Mouse (Mus musculus) embryonic facial prominence, embryonic 10.5 days (tissue): Measurements from ENCODE around the gene Rpl13a. TPM values are rescaled to one million over a fixed set of nuclear protein-coding genes. Genes with fewer than 3 reads are reported as not detected.
A peak's percentile ranks its signal among the peaks of the same experiment; 100 is the strongest.

ENCODE experiments used
- DNase-seq: peaks from one replicate; pipeline ENCODE4 v3.0.0-alpha.2; 2017; ENCODE audit warnings: low spot score
- H3K27ac ChIP-seq: fragments of 300-500 bp; sonication (generic); replicated peaks from 2 replicates; pipeline ENCODE4 v1.5.1; 2016; ENCODE audit warnings: mild to moderate bottlenecking
- H3K27me3 ChIP-seq: fragments of 300-500 bp; sonication (generic); replicated peaks from 2 replicates; pipeline ENCODE4 v1.6.1; 2016; ENCODE audit warnings: low read depth, mild to moderate bottlenecking; ENCODE audit not compliant: poor library complexity, severe bottlenecking
- H3K36me3 ChIP-seq: fragments of 300-500 bp; sonication (generic); replicated peaks from 2 replicates; pipeline ENCODE4 v1.6.1; 2016; ENCODE audit warnings: mild to moderate bottlenecking, moderate library complexity
- H3K4me1 ChIP-seq: fragments of 300-500 bp; sonication (generic); 2 replicates; pipeline ENCODE4 v1.6.1; 2016
- H3K4me3 ChIP-seq: fragments of 300-500 bp; sonication (generic); 2 replicates; pipeline ENCODE4 v1.5.1; 2016; ENCODE audit warnings: mild to moderate bottlenecking, moderate library complexity
- H3K9me3 ChIP-seq: fragments of 300-500 bp; sonication (generic); 2 replicates; pipeline ENCODE4 v1.6.1; 2016; ENCODE audit warnings: mild to moderate bottlenecking
- WGBS: fragments of 180-500 bp; shearing (Covaris S2); methylation state at CpG from one replicate; pipeline ENCODE4 v1.1.7; 2016; 5-methylcytosine and 5-hydroxymethylcytosine counted together
- polyA plus RNA-seq: library from polyadenylated mRNA; unstranded; fragments of >200 nt; fragmentation: Nextera tagmentation; extraction: Ambion mirVana; gene quantifications from 2 replicates; pipeline ENCODE4 v1.2.1, GENCODE M21; 2016

Rpl13a gene
- polyA plus RNA-seq, 1 experiment from 2014 or later: 1,273 TPM

GRCm38 (mm10) chr7:45091001-45091990 is 37.3 kb downstream of the Rpl13a start:
- Histone ChIP-seq H3K4me3 (peak overlapping the region; percentile 76), H3K4me1 (peaks cover 48% of the 10 kb centered on the region), H3K36me3 (peaks cover 37% of the 10 kb centered on the region), H3K27ac (peak overlapping the region; percentile 90), H3K27me3 (no peaks in the 10 kb centered on the region), H3K9me3 (no peaks in the 10 kb centered on the region)
- WGBS: 14% methylated on average over 35 of the region's 35 CpGs
- peak; percentile 60 for DNase-seq

DNA sequence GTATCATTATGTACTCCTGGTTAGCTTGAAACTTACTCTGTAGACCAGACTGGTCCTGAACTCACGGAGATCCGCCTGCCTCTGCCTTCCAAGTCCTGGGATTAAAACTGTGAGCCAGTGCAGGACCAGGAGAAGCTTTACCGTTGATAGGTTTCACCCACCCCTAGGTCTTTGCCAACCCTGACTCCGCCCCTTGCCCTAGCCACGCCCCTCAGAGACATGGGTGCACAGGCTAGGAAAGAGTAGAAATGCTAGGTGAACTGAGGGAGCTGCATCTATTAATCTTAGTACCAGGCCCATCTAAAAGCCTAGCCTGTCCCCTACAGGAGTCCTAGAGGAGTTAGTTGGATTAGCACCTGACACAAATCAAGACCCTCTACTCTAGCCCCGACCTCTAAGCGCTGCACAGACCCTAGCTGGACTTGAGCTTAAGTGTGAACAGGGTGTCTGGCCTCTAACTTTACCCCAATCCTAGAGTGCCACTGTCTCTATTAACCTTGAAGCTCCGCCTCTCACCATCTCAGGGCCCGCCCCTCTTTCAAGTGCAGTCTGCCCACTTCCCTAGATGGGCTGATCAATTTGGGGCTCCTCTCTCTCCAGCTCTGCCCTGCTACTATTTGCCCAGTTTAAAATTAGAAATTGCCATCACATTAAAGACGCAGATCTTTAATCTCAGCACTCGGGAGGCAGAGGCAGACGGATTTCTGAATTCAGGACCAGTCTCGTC is 38.1 kb downstream of the Rpl13a start:
- Histone ChIP-seq H3K36me3 (peaks cover 46% of the 10 kb centered on the region), H3K4me3 (peak overlapping the region; percentile 76), H3K9me3 (no peaks in the 10 kb centered on the region), H3K27me3 (no peaks in the 10 kb centered on the region), H3K4me1 (peaks cover 46% of the 10 kb centered on the region), H3K27ac (no peak overlapping the region)
- no peak for DNase-seq
- WGBS: 80% methylated on average over 13 of the region's 13 CpGs

DNA sequence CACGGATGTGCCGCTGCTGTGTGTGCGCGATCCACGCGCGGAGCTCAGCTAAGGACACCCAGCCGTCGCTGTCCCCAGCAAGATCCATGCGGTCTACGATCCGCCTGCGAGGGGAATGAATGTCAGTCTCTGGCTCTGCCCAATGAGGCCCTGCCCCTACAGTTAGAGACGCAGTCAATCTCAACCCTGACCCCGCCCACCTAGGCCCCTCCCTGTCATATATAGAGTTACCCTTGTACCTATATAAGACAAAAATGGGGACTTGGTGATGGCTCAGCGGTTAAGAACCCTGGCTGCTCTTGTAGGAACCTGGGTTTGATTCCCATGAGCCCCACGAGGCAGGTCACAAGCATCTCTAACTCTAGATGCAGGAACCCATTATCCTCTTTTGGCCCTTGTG is 40.0 kb downstream of the Rpl13a start:
- Histone ChIP-seq H3K4me1 (peaks cover 29% of the 10 kb centered on the region), H3K27ac (no peak overlapping the region), H3K27me3 (no peaks in the 10 kb centered on the region), H3K36me3 (peaks cover 63% of the 10 kb centered on the region), H3K4me3 (no peak overlapping the region), H3K9me3 (no peaks in the 10 kb centered on the region)
- WGBS: 92% methylated on average over 17 of the region's 17 CpGs
- no peak for DNase-seq

- DNase-seq: no peak
- Histone ChIP-seq H3K9me3 (no peaks in the 10 kb centered on the region), H3K27ac (no peak overlapping the region), H3K4me1 (peaks cover 20% of the 10 kb centered on the region), H3K27me3 (no peaks in the 10 kb centered on the region), H3K4me3 (no peak overlapping the region), H3K36me3 (peaks cover 82% of the 10 kb centered on the region)
- 77% methylated on average over 4 of the region's 4 CpGs for WGBS
Observed at GRCm38 (mm10) chr7:45086084-45086483, 42.5 kb downstream of the Rpl13a start.

GRCm38 (mm10) chr7:45083300-45083890 is 45.2 kb downstream of the Rpl13a start:
- Histone ChIP-seq H3K4me3 (no peak overlapping the region), H3K27me3 (no peaks in the 10 kb centered on the region), H3K4me1 (peaks cover 11% of the 10 kb centered on the region), H3K27ac (0 out of 2 replicates have a peak overlapping the region, but pooled peaks have one; percentile 10), H3K9me3 (no peaks in the 10 kb centered on the region), H3K36me3 (peaks cover 66% of the 10 kb centered on the region)
- no peak for DNase-seq
- WGBS: 84% methylated on average over 22 of the region's 22 CpGs

DNA sequence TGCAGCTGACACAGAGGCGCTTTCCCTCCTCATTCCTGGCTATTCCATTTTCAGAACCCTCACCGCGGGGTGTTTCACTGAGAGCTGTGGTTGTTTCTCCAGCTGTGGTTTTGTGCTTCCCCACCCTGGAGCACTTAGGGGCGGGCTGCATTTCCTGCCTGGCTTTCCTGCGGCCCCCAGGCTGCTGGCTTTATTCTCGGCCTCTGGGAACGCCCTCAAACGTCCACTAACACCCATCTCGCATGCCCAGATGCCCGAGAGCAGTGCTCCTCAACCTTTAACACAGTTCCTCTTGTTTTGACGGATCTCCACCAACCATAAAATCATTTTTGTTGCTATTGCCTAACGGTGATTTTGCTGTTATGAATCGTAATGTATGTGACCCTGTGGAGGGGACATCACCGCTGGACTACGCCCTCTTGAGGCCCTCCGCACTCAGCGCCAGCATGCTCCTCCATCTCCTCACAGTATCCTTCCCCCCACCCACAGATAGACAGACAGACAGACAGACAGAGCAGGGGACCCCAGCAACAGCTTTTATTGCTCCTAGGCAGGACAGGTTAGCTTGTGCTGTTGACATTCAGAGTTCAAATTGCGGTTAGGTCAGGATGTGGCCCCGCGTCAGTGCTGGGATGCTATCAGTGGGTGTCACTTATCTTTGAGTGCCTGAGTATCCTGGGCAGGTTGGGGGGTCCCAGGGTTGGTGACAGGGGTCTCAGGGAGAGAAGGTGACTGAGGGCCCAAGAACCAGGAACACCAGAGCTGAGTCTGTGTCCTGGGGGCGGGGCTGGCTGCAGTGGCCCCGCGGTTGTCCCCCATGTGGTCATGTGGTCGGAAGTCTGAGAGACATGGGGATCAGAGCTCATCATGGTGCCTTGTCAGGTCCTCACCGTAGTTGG is 45.9 kb downstream of the Rpl13a start:
- WGBS: 74% methylated on average over 25 of the region's 25 CpGs
- no peak for DNase-seq
- Histone ChIP-seq H3K27me3 (no peaks in the 10 kb centered on the region), H3K4me3 (no peak overlapping the region), H3K27ac (0 out of 2 replicates have a peak overlapping the region, but pooled peaks have one; percentile 36), H3K4me1 (peaks cover 11% of the 10 kb centered on the region), H3K9me3 (no peaks in the 10 kb centered on the region), H3K36me3 (peaks cover 63% of the 10 kb centered on the region)

- no peak for DNase-seq
- Histone ChIP-seq H3K4me1 (peaks cover 11% of the 10 kb centered on the region), H3K36me3 (peaks cover 63% of the 10 kb centered on the region), H3K27me3 (no peaks in the 10 kb centered on the region), H3K9me3 (no peaks in the 10 kb centered on the region), H3K4me3 (no peak overlapping the region), H3K27ac (no peak overlapping the region)
- WGBS: 41% methylated on average over 5 of the region's 5 CpGs
Observed at GRCm38 (mm10) chr7:45081016-45081415, 47.5 kb downstream of the Rpl13a start.

DNA sequence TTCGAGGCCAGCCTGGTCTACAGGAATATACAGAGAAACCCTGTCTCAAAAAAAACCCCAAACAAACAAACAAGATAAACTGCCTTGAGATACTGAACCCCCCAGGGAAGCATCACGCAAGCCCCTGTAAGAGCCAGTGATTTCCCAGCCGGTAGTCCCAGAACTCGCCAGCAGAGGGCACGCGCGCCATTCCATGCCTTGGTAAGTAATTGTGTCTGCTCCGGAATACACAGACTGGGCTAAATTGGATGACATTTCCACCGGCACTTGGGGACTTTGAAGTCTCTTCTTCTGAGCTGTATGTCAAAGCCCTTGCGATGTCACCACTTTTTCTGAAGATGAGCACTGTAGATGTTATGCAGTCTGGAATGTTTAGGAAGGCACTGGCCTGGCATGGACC is 48.7 kb downstream of the Rpl13a start:
- Histone ChIP-seq H3K4me3 (no peak overlapping the region), H3K36me3 (peaks cover 63% of the 10 kb centered on the region), H3K27ac (no peak overlapping the region), H3K4me1 (peaks cover 11% of the 10 kb centered on the region), H3K27me3 (no peaks in the 10 kb centered on the region), H3K9me3 (no peaks in the 10 kb centered on the region)
- 2% methylated on average over 10 of the region's 10 CpGs for WGBS
- peak; percentile 91 for DNase-seq

GRCm38 (mm10) chr7:45078513-45078912 is 50.0 kb downstream of the Rpl13a start:
- Histone ChIP-seq H3K36me3 (peaks cover 64% of the 10 kb centered on the region), H3K27me3 (no peaks in the 10 kb centered on the region), H3K9me3 (no peaks in the 10 kb centered on the region), H3K4me1 (peaks cover 11% of the 10 kb centered on the region), H3K27ac (no peak overlapping the region), H3K4me3 (0 out of 2 replicates have a peak overlapping the region, but pooled peaks have one; percentile 3)
- DNase-seq: peak; percentile 78
- WGBS: 40% methylated on average over 9 of the region's 9 CpGs

DNA sequence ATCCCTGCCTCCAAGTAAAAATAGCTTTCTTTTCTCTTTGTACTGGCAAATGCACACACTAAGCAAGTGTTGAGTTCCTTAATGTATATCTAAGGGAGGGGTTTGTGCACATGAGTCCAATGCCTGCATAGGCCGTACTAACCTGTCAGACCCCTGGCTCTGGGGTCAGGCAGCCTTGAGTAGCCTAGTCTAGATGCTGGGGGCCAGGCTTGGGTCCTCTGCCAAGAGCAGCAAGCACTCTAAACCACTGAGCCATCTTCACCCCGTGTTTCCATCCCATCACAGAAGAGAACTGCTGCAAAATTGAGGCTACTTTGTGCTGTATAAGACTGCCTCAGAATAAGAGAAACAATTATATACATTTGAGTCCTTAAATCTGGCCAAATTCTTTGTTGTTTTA is 50.7 kb downstream of the Rpl13a start:
- peaks cover 61% of the 10 kb centered on the region for H3K36me3 ChIP-seq
- no peak for DNase-seq
- H3K9me3 ChIP-seq: no peaks in the 10 kb centered on the region
- no peak overlapping the region for H3K27ac ChIP-seq
- H3K4me1 ChIP-seq: peaks cover 9% of the 10 kb centered on the region
- WGBS: 93% methylated on average over 2 of the region's 2 CpGs
- H3K4me3 ChIP-seq: no peak overlapping the region
- no peaks in the 10 kb centered on the region for H3K27me3 ChIP-seq

DNA sequence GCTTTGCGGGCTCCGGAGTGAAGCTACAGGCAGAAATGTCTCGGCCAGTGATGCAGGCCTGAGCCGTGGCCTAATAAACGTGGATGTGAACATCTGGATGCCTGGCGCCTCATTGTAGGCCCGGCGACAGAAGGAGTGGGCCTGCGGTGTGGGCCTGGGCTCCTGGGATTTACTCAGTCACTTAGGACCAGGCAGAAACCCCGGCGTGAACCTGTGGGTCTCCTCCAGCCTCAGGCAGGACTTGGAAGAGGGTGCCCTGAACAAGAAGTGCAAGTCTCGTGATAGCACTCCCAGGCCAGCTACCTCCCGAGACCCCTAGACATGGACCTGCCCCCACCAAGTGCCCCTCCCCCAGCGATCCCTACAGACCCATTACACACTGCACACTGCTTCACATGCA is 51.2 kb downstream of the Rpl13a start:
- Histone ChIP-seq H3K27me3 (no peaks in the 10 kb centered on the region), H3K4me1 (peaks cover 4% of the 10 kb centered on the region), H3K36me3 (peaks cover 56% of the 10 kb centered on the region), H3K9me3 (no peaks in the 10 kb centered on the region), H3K27ac (no peak overlapping the region), H3K4me3 (no peak overlapping the region)
- 89% methylated on average over 14 of the region's 14 CpGs for WGBS
- DNase-seq: no peak
